Mouse (Mus musculus): ENCODE results near the gene Bicra.

GRCm38 (mm10) chr7:15993152-15993551 is 54.6 kb downstream of the Bicra start:
- no peak for TF ChIP-seq CTCF (IDR thresholded peaks at IDR 0.05; ENCODE audit: low read depth, low read length)
- TF ChIP-seq GATA1 (IDR thresholded peaks at IDR 0.05; ENCODE audit: borderline replicate concordance, low read length), result no peak
- no peak for TF ChIP-seq TAL1 (conservative IDR thresholded peaks at IDR 0.05; ENCODE audit: low read depth, low read length)
- no peak for TF ChIP-seq POLR2AphosphoS5 (IDR thresholded peaks at IDR 0.05; ENCODE audit: insufficient replicate concordance, low read depth, low read length)
